Mouse (Mus musculus): ENCODE measurements around the gene Ppp1r13b. TPM values are rescaled to one million over a fixed set of nuclear protein-coding genes. Genes with fewer than 3 reads are reported as not detected.

Gene Ppp1r13b
- total RNA-seq, 2 experiments from 2014 or later = 6.7 to 7.1 TPM

- DNase-seq = peak; percentile 47
- Histone ChIP-seq H3K27ac (peak overlapping the region; percentile 76), H3K4me3 (peak overlapping the region; percentile 88)
- intact Hi-C loops (cut with DNase I) = loop anchor here (10.0 kb wide), 1 partner anchor 1012 kb away; the partner anchor contains the start of gene Cdca4
- TF ChIP-seq CTCF (IDR thresholded peaks at IDR 0.05) = no peak
Measured at GRCm38 (mm10) chr12:111813111-111813765, 94.7 kb downstream of the Ppp1r13b start.

DNA sequence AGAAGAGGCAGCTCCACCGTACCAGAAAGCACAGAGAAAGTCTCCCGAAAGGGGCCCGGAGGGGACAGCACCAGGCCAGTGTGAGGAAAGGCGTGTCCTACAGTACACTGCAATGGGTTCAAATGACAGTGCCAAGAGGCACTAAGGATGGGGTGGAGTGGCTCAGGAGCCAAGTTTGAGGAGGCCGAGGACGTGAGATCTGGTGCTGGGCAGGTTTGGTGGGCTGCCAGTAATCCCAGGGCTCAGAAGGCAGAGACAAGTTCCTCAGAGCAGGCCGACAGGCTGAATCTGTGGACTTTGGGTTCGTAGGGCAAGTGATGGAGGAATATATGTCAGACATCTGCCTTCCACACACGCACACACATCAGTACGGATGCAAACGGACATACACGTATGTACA, 95.3 kb downstream of the Ppp1r13b start:
- DNase-seq = no peak
- intact Hi-C loops (cut with DNase I) = loop anchor here (10.0 kb wide), 1 partner anchor 1012 kb away; the partner anchor contains the start of gene Cdca4
- Histone ChIP-seq H3K4me3 (no peak overlapping the region), H3K27ac (no peak overlapping the region)
- TF ChIP-seq CTCF (IDR thresholded peaks at IDR 0.05) = no peak

DNA sequence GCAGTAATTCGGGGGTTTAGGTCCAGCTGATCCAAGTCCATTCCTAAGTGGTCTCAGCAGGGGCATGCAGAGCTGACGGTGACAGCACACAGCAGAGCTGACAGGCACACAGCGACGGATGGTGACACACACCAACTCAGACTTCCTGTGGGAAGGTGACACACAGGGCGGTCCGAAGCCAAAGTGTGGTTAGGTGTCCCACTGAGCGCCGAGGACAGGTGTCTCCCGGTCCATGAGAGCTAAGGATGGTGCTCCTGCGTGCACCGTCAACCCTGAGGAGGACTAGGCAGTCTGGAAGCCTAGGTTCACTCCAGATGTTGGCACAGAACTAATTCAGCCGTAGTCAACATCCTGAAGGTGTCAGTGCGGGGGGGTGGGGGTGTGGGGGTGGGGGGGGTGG, 95.8 kb downstream of the Ppp1r13b start:
- Histone ChIP-seq H3K27ac (no peak overlapping the region), H3K4me3 (no peak overlapping the region)
- DNase-seq = no peak
- intact Hi-C loops (cut with DNase I) = loop anchor here (10.0 kb wide), 1 partner anchor 1013 kb away; the partner anchor contains the start of gene Cdca4
- no peak for TF ChIP-seq CTCF (IDR thresholded peaks at IDR 0.05)

DNA sequence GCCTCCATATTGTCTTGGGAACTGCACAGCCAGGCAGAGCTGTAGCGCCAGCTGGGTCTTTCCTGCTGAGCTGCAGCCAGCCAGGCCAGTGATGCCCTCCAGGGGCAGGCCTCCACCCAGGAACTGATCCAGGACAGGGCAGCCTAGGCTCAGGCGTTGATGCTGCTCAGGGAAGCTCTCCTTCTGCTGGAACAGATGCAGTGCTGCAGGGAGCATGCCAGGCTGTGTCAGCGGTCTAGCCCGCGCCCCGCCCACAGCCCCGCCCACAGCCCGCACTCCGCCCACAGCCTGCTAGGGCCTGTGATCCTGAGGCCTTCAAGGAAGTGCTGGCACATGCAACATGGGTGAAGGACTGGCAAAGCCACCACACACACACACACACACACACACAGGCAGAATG, 98.1 kb downstream of the Ppp1r13b start:
- TF ChIP-seq CTCF (IDR thresholded peaks at IDR 0.05) = peak; percentile 45
- Histone ChIP-seq H3K27ac (peak overlapping the region; percentile 75), H3K4me3 (no peak overlapping the region)
- DNase-seq = peak; percentile 93
- intact Hi-C loops (cut with DNase I) = loop anchor here (10.0 kb wide), 1 partner anchor 1015 kb away; the partner anchor contains the start of gene Cdca4

DNA sequence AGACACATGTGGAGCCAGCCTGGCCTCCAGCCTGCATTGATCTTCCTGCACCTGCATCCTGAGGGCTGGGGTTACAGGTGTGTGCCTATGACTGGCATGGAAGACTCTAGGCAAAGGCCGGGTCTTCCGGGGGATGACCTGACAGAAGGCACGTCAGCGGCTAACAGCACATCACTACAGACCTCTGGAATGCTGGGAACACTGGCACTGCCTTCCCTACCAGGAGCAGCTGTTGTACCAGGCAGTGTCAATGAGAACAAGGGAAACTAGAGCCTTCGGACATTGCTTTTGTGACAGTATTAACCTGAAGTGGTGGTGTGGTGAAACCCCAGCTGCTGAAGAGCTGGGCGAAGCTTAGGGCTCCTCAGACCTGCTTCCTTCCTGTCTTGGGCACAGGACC, 99.1 kb downstream of the Ppp1r13b start:
- no peak overlapping the region for H3K4me3 ChIP-seq
- no peak for TF ChIP-seq CTCF (IDR thresholded peaks at IDR 0.05)
- intact Hi-C loops (cut with DNase I) = no loop called here
- H3K27ac ChIP-seq = peak overlapping the region; percentile 75
- no peak for DNase-seq

DNA sequence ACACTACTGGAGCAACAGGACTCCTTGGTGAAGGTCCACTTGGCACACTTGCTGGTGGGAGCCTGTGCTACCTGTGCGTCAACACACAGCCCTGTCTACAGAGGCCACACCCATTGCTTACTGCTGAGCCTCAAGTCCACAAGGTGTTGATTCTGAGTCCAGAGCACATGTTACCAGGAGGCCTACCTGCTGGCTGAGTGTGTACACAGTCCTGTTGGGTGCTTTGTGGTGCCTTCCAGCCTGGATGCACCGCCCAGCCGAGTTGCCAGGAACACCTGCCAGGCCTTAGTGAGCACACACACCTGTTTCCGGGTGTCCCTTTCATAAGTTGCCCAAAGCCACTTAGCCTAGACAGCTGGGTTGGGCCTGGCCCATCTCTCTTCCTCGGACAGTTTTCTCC, 104.4 kb downstream of the Ppp1r13b start:
- DNase-seq = no peak
- intact Hi-C loops (cut with DNase I) = no loop called here
- H3K4me3 ChIP-seq = no peak overlapping the region
- no peak for TF ChIP-seq CTCF (IDR thresholded peaks at IDR 0.05)
- no peak overlapping the region for H3K27ac ChIP-seq

GRCm38 (mm10) chr12:111800459-111801183, 107.3 kb downstream of the Ppp1r13b start:
- intact Hi-C loops (cut with DNase I) = no loop called here
- Histone ChIP-seq H3K4me3 (no peak overlapping the region), H3K27ac (peak overlapping the region; percentile 32; the same call in 1 of the 2 replicates)
- DNase-seq = peak; percentile 41
- no peak for TF ChIP-seq CTCF (IDR thresholded peaks at IDR 0.05)

DNA sequence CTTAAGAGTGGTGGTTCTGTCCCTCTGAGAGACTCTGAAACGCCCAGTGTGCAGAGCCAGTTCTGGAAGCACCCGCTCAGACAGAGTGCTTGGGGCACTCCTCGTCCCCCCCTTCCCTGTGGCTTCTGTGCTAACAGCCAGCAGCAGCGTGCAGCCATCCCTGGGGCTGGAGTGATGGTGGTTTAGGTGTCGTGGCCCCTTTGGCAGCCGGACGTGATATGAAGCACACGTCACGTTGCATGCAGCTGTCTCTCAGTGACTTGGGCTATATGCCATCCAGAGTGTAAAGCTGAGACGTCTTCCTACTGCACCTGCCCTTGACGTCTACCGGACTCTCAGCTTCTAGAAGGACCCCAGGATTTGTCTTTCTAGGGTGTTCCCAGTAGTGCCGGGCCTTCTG, 109.4 kb downstream of the Ppp1r13b start:
- Histone ChIP-seq H3K27ac (no peak overlapping the region), H3K4me3 (no peak overlapping the region)
- DNase-seq = peak; percentile 53
- TF ChIP-seq CTCF (IDR thresholded peaks at IDR 0.05) = no peak
- intact Hi-C loops (cut with DNase I) = no loop called here

- intact Hi-C loops (cut with DNase I) = no loop called here
- DNase-seq = no peak
- TF ChIP-seq CTCF (IDR thresholded peaks at IDR 0.05) = no peak
- H3K27ac ChIP-seq = no peak overlapping the region
- H3K4me3 ChIP-seq = no peak overlapping the region
Measured at GRCm38 (mm10) chr12:111797251-111797650, 110.7 kb downstream of the Ppp1r13b start.

- TF ChIP-seq CTCF (IDR thresholded peaks at IDR 0.05) = no peak
- DNase-seq = peak; percentile 37
- intact Hi-C loops (cut with DNase I) = no loop called here
- peak overlapping the region; percentile 70; the same call in 1 of the 2 replicates for H3K27ac ChIP-seq
- no peak overlapping the region for H3K4me3 ChIP-seq
Measured at GRCm38 (mm10) chr12:111795180-111795895, 112.6 kb downstream of the Ppp1r13b start.

DNA sequence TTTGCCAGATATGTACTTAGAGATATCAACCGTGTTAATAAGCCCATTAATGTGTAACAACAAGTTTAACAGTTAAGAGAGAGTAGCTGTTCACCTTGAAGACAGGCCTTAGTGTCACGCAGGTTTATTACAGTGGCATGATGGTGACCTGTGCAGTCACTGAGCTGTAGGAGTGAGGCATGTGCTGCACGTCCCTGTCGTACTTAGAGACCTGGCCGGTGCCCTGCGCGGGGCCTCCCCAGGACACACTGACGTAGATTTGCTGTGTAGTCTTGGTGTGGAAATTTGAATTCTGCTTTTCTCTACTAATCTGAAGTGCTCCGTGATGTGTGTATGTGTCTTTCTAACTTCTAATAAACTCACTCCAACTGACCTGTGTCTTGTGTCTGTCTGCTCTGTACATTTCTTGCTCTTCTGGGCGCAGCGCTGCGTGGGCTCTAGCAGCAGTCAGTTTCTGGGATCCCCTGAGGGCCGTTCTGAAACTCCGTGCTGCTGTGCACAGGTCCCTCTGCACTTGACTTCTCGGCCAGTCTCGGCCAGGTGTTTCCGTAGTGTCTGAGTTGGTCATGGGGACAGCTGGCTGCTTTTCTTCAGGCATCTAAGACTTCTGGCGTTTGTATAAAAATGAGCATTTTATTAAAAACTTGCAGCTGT, 113.3 kb downstream of the Ppp1r13b start:
- intact Hi-C loops (cut with DNase I) = loop anchor here (5.0 kb wide), 1 partner anchor 37 kb away; the partner anchor contains the start of gene Klc1
- peak overlapping the region; percentile 38 for H3K4me3 ChIP-seq
- peak overlapping the region; percentile 70 for H3K27ac ChIP-seq
- DNase-seq = no peak
- no peak for TF ChIP-seq CTCF (IDR thresholded peaks at IDR 0.05)

DNA sequence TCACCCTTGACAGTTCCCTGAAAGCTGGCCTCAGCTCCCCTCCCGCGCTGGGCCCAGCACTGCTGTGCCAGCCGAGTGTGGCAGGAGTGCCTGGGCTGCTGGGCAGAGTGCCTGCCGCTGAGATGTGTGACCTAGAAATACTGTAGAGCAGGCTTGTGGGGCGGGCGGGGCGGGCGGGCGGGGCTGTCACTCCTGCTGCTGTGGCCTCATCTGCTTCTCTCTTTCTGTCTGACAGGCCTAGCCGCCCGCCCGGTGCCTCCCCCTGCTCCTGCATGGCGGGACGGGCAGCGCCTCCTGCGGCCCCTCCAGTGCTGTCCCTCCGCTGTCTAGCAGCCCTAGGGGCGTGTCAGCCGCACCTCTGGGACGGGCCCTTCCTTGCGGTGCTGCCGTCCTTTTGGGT, 113.8 kb downstream of the Ppp1r13b start:
- peak; percentile 94 for DNase-seq
- peak overlapping the region; percentile 70 for H3K27ac ChIP-seq
- peak; percentile 21; the same call in 1 of the 2 replicates for TF ChIP-seq CTCF (IDR thresholded peaks at IDR 0.05)
- H3K4me3 ChIP-seq = peak overlapping the region; percentile 38
- intact Hi-C loops (cut with DNase I) = loop anchor here (5.0 kb wide), 1 partner anchor 37 kb away; the partner anchor contains the start of gene Klc1

All from gastrocnemius, adult 2 months (tissue).